Mouse (Mus musculus) frontal cortex, adult 2 months (tissue): ENCODE data around the gene Fam107b. TPM values are rescaled to one million over a fixed set of nuclear protein-coding genes. Genes with fewer than 3 reads are reported as not detected.

Experiments used
- DNase-seq, 2 experiments: peaks; one replicate each; pipeline ENCODE4 v3.0.0; 2022; ENCODE audit warnings: low spot score in 1 of 2; ENCODE audit errors: extremely low spot score in 1 of 2
- polyA plus RNA-seq: library from polyadenylated mRNA; depleted of rRNA; stranded (reverse); fragments of >200 nt; gene quantifications from 2 replicates; pipeline ENCODE4 v1.2.3, GENCODE M21; 2012

The Fam107b gene
- polyA plus RNA-seq, 1 experiment, result 10.4 TPM

DNA sequence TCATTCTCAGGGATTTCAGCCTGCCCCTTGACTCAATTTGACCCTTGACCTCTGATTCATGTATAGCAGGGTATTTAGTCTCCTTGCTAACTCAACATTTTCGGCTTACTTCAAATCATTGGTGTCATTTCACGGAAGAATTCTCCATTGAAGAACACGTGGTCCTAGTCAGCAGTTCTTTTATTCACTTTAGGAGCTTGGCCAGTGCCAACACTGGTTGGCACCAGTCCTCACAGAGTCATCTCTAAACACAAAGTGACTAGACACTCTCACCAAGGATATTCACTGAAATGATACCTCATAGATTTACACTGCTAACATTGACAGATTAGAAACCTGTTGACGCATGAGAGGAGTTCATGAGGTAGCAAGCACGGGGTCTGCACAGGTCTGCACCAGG, 32.9 kb downstream of the Fam107b start:
- DNase-seq, result no peak

DNA sequence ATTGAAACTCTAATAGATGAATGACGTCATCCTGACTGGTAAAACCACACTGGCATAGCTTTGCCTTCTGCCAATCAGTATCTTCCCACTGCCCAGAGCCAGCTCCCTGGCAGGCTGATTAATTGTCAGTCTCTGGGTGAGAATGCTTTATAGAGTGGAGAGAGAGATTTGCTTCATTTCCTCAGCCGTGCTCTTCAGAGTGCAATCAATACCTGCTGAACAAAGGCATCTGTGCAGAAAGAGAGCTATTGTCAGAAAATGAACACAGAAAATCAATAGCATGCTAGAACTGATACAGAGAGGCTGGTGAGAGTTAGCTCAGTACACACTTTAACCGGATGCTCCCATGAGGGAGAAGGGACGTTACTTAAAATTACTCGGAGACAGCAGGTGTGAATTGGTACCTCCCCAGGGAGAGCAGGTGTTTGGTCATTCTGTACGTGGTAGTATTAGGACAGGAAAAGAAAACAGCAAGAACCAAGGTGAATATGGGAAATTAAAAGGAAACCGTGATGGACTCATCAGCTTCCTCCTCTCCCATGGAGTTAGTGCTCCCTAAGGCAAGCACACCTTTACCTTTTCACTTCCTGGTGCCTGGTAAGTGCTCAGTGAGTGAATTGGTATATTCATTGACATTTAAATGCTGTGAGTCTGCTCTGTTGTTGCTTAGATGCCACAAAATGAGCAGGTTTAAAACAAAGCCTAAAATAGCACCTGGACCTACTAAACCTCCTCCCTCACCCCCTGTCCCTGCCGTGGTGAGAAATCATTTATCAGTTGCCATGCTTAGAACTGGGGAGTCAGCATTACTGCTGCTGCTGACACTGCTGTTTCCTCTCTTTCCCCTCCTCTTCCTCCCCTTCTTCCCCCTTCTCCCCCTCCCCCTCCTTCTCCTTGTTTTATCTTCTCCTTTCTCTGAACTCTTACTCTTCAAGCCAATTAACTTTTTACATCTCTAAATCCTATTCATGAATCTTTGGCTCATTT, 38.9 kb downstream of the Fam107b start:
- no peak for DNase-seq

DNA sequence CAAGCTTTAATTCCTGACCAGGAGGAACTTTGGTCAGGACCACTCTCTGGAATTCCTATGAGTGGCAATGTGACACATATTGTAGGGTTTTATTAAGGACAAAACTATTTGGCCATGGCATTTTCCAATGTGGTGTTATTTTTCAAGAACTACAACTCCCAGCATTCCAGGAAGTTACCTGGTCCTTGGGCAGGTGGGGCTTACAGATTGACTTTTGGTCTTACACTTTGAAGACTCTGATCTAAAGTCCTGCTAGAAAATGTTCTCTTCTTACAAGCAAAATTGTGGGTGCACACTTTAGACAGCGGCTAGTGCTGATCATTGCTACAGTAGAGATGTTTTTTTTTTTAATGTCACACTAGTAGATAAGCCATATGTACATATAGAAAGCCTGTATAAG, 48.2 kb downstream of the Fam107b start:
- DNase-seq, result no peak

- DNase-seq, result no peak
These were observed 51.3 kb downstream of the Fam107b start for GRCm38 (mm10) chr2:3621568-3621967.

GRCm38 (mm10) chr2:3622158-3622557, 51.9 kb downstream of the Fam107b start:
- no peak for DNase-seq

GRCm38 (mm10) chr2:3623207-3623980, 53.1 kb downstream of the Fam107b start:
- DNase-seq, result no peak

GRCm38 (mm10) chr2:3623981-3624584, 53.8 kb downstream of the Fam107b start:
- no peak for DNase-seq

- no peak for DNase-seq
These were observed 58.8 kb downstream of the Fam107b start for GRCm38 (mm10) chr2:3629096-3629495.

DNA sequence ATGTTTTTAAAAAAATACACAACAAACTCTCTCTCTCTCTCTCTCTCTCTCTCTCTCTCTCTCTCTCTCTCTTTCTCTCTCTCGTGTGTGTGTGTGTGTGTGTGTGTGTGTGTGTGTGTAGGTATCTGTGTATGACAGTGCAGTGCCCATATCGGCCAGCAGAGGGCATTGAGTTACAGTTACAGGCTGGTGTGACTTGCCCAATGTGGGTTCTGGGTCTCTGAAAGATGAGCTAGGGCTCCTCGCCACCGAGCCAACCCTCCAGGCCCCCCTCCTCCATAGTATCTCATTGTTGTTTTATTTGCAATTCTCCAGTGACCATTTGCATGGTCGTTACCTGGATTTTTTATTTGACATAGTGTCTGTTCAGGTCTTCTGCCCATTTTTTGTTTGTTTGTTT, 59.5 kb downstream of the Fam107b start:
- no peak for DNase-seq

GRCm38 (mm10) chr2:3630769-3631477, 60.6 kb downstream of the Fam107b start:
- DNase-seq, result no peak

- no peak for DNase-seq
These were observed 62.8 kb downstream of the Fam107b start for GRCm38 (mm10) chr2:3633137-3633536.

DNA sequence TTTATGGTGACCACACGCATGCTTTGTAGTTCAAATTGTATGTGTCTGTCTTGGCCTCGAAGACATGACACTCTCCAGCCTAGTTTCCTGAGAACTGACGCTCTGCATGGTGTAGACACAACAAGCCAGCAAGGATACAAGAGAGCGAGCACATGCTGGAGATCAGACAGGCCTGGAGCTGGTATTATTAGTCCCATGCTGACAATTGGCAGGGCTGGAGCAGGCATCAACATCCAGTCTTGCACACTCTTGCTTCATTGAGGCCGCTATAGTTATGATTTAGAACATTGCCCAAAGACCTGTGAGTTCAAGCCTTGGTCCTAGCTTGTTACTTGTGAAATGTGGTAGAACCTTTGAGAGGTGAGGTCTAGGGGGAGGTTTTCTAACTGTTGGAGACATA, 66.5 kb downstream of the Fam107b start:
- DNase-seq, result no peak

DNA sequence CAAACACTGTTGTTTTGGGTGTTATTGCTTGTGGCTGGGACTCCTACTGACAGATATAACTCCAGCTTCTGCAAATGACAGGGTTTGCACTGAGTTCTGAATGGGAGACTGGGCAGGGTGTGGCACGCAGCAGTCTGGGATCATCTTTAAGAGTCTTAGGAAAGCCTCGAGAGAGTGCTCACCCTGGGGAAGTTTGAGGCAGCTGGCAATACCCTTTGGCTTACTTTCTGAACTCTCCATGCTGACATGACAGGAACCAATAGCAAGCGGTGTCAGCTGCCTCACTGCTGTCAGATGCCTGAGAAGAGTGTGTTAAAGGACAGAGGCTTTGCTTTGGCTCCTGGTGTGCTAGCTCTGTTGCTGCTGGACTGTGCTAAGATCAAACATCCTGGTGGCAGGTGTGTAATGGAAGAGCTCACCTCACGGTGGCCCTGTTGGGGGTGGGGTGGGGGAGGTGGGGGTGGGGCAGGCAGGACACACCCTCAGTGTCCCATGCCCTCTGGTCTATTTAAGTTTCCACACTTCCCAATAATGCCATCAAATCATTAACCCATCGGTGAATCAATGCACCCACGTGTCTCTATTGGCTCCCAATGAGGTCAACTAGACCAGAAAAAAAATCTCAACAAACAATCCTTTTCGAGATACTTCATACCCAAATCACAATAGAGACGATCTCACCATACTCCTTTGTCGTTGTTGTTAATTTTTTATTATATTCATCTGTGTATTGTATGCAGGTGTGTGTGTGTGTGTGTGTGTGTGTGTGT, 70.9 kb downstream of the Fam107b start:
- DNase-seq, result no peak

GRCm38 (mm10) chr2:3642949-3643348, 72.7 kb downstream of the Fam107b start:
- DNase-seq, result no peak

GRCm38 (mm10) chr2:3645741-3646140, 75.5 kb downstream of the Fam107b start:
- DNase-seq, result no peak

DNA sequence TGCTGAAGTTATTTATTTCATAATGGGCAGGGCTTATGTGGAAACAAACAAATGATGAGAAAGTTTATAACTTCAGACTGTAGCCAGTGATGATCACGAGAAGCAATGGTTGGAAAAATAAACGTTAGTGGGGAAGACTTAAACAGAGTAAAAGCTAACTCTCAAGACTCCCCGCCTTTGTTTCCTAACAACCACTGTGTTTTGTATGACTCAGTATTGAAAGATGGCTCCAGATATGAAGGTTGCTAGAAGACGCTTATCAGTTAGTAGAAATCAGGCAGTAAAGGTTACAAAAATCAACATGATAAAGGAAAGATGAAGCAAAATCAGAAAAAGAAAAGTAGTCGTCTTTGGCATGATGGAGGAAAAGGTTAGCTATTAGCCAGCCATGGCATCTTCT, 78.9 kb downstream of the Fam107b start:
- no peak for DNase-seq

DNA sequence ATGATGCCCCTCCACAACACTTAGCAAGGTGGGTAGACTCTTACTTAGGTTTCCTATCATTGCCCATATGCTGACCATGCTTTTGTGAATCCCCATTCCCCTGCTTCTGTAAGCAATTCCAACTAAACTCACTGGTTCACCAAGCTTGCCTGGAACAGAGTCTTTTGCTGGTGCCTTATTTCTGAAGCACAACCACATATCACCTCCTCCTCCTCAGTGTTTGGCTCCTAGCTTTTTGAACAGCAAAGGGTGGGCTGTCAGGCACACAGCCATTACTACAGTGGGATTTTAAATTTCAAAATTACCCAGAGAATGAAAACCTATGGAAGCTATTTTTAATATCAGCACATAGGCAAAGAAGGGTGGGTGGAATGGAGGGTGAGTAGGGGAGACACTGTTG, 84.3 kb downstream of the Fam107b start:
- peak in 1 of 2 experiments; percentile 34 for DNase-seq

DNA sequence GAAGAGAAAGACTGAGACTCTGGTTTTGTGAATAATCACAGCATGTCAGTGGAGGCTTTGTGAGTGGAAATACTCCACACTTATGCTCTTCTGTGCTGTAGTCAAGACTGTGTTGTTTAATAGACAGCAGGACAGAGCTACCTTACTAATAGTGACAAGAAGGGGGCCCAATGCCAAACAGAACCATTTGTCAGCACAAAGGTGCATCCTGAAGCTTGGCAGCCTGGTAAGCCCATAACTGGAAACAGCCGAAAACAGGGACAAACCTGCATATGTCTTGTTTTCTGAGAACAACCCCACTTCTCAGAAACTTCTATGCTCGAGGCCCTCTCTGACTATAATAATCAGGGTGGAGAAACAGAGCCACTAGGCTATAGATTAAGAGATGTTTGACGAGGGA, 85.8 kb downstream of the Fam107b start:
- no peak for DNase-seq

DNA sequence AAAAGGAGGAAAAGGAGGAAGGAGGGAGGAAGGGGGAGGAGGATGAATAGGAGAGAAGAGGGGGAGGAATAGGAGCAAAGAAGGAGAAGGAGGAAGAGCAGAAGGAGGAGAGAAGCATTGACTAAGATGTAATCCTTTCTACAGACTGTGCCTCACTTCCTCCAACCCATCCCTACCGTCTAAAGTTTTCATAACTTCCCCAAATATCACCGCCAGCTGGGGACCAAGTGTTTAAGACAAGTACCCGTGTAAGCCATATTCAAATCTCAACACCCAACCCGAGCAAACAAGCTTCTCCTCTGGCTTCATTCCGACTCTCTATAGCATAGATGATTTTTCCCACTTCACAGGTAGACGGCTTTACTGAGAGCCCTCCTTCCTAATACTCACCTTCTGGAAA, 86.5 kb downstream of the Fam107b start:
- DNase-seq, result no peak

- no peak for DNase-seq
These were observed 87.1 kb downstream of the Fam107b start for GRCm38 (mm10) chr2:3657376-3657775.
